Mouse (Mus musculus) neural tube, embryonic 10.5 days (tissue): ENCODE measurements at regions not wholly inside any gene's neighbourhood (a gene's known extent, or its start where the extent isn't known, plus 50 kb on each side); places are given as distances from the start of the nearest gene placed in this dataset.

Source experiments
- DNase-seq: peaks from one replicate; pipeline ENCODE4 v3.0.0-alpha.2; 2017; ENCODE audit warnings: low spot score; ENCODE audit errors: extremely low spot score

DNA sequence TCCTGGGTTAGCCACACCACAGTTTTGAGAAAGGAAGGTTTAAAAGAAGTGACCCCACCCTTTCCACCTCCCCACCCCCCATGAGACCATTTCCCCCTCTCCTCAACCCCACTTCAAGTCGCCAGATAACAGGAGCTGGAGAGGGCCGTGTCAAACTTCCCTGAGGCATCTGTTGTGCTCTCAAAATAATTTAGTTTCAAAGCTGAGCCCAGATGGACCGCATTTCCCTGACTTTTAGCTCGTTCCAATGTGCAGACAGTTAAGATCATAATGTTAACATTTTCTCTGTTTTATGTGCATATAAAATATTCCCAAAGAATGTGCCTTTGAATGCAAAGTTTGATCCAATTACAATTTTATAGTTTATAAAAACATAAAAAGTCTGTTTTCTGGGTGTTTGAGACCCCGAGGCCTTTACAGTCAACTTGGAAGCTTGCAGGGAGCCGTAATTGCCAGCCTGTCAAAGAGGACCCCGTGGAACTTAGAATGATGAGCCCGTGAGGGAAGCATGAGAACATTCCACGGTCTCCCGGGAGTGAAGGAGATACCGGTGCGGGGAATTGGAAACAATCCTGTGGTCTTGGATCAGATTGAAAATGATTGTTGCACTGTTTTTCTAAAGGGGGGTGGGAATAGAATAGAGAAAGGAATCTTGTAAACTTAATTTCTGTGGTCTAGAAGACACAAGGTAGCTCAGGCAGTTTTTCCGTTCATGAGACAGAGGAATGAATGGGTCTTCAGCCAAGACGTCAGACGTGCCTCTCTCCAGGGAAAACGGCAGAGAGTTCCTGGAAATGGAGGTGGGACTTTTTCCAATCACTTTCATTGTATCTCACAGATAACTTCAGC, 903.3 kb downstream of the Mrps31 start:
- no peak for DNase-seq

DNA sequence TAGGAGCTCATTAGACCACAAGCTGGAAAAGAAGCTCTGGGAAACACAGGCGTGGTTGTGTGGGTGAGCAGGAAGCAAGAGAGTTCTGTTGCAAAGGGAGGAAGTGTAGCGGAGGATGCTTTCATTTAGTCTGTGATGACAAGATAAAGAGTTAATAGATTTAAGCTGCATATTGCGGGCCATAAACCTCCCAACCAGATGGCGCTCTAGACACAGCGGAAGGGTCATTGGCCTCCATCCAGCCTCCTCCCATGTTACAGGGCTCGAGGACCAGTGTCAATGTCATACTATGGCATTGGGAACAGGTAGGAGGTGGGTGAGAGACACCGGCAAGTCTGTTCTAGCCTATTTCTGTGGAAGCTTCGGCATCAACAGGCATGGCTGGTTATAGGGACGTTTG, 908.4 kb downstream of the Mrps31 start:
- DNase-seq = no peak

DNA sequence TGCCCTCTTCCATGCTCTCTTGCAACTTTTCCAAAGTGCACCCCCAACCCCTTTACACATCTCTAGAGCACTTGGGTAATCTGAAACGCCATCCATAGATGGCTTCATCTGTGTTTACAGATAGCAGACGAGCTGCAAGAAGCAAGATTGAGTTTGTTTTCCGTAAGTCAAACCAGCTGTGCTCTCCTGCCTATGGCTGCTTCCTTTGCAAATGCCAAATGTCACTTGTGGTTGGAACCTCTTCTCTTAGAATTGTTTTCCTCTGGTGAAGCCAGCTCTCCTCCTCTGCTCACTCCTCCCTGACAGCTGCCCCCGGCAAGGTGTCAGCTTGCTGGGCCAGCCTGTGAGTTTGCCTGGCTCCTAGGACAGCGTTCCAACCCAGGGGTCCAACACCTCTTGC, 910.0 kb downstream of the Mrps31 start:
- no peak for DNase-seq

DNA sequence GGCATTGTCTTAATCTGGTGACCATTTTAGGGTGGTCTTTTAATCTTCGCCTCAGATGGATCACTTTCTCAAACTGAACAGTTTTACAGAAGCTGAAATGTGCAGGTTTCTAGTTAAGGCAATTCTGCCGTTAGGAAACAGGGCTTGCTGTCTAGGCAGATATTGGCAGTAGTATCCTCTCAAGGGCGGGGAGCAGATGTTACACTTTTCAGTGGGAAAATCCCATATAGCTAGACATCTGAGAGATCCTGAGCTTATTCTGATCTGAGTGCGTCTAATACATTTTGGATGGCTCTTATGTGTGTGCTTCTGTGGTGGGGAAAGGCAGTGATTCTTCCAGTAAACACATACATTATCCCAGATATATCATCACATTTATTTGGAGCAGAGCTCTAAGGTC, 916.1 kb downstream of the Mrps31 start:
- no peak for DNase-seq

DNA sequence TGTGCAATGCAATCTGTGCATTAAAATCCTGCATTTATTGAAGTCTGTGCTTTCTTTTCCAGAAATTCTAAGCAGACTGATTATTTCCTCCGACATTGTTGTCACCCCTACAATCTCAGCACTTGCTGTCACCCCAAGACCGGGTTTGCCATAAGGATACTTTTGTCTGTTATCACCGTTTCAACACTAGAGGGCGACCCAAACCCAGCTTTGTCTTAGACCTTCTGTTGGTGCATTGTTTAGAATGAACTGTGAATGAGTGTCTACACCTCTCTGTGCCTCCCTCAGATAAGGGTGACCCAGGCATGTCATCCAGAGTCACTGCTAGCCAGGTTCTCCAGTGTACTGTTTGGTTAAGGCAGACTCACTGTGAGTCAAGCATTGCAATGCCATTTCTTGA, 933.0 kb downstream of the Mrps31 start:
- DNase-seq = peak; percentile 54

DNA sequence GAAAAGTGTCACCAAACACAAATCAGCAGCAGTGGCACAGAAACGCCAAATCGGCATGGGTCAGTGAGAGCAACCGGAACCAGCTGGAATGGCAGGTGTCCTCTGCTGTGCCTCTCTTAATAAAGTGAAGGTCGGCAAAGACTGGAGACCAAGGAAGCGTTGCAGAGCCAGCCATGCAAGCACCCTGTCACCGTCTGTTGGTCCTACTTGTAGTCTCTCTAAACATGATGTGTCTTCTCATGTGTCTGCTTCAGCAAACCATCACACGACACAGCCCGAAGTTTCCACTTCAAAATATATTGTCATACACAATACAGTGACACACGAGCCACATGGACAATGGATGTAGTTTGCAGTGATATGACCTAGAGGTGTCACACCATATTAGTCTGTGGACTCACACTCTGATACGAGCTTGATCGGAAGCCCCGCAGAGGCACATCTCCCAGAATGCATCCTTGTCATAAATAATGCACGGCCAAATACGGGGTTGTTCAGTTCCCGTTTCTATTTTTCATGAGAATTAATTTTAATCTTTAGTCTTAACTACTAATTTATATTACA, 940.3 kb downstream of the Mrps31 start:
- DNase-seq = no peak

DNA sequence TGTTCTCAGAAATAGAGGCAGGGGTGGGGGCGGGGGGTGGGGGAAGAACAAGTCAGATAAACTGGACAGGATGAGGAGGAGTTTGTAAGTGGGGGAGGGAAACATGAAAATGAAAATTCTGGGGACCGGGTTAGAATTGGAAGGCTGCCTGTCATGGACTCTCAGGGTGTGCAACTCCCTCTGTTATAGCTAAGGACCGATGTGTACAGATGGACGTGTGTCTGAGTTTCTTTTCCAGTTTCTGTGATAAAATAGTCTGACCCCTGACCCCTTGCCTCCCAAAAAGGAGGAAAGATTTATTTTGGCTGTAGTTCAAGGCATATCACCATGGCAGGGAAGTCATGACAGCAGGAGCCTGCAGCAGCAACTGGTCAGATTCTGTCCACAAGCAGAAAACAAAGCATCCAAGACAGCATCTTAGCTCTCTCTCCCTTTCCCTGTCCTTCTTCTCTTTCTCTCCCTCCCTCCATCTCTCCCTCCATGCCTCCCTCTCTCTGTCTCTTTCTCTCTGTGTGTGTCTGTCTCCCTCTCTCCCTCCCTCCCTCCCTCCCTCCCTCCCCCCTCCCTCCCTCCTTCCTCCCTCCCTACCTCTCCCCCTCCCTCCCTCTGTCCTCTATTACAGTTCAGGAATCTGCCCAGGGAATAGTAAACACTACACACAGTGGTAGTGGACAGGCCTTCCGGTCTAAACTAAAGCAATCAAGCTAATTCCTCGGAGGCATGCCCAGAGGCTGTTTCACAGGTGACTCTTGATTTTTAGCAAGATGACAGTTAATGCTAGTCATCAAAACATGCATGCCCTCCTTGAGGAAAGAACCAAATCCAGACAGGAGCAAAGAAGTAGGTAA, 941.3 kb downstream of the Mrps31 start:
- no peak for DNase-seq

DNA sequence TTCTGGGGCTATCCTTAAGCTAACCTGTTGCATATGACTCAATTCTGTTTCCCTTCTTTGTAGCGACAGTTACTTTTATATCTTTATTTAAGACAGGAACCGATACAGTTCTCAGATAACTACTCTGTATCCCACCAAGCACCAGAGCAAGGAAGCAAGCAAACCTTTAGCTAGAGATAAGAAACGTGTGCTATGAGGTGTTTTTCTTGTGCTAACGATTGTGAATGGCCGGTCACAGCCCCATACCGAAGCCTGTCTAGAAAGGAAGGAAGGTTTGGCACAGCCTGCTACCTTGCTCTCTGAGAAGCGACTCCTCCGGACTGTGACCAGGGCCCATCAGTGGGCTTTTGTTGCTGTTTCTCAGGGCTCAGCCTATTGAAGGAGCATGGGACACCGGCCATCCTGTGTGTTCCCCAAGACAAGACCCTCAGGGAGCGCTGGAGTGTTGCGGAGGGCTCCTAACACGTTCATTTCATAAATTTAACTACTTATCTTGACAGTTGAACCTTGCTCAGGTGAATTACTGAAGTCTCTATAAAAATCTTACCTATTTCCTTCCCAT, 949.0 kb downstream of the Mrps31 start:
- peak; percentile 20 for DNase-seq

DNA sequence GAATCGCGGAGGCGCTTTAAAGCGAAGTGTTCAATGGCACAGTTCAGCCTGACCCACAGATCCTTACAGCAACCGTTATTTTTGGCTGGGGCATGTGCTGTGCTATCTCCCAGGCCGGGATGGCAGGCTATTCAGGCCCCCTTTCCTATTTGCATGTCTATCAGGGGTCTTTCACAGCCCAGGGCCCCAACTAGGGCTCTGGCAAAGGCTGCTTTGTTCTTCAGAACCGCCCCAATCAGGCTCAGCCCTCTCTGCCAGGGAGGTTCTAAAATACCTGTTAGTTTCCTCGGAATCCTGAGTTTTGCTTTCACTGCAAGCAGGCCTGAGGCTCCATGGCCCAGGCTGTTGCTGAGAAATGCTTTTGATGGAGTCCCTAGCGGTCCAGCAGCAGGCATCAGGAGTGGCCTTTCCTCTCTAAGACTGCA, 949.7 kb downstream of the Mrps31 start:
- DNase-seq = peak; percentile 60
